Mouse (Mus musculus) liver, embryonic 14 days (tissue): ENCODE data around the gene Tbl1x. TPM values are rescaled to one million over a fixed set of nuclear protein-coding genes. Genes with fewer than 3 reads are reported as not detected.

Source experiments
- polyA plus RNA-seq: library from polyadenylated mRNA; depleted of rRNA; stranded (reverse); fragments of >200 nt; gene quantifications from 2 replicates; pipeline ENCODE4 v1.2.3, GENCODE M21; 2012; rRNA removed

The Tbl1x gene
- 7.8 and 8.4 TPM in 2 replicates for polyA plus RNA-seq

DNA sequence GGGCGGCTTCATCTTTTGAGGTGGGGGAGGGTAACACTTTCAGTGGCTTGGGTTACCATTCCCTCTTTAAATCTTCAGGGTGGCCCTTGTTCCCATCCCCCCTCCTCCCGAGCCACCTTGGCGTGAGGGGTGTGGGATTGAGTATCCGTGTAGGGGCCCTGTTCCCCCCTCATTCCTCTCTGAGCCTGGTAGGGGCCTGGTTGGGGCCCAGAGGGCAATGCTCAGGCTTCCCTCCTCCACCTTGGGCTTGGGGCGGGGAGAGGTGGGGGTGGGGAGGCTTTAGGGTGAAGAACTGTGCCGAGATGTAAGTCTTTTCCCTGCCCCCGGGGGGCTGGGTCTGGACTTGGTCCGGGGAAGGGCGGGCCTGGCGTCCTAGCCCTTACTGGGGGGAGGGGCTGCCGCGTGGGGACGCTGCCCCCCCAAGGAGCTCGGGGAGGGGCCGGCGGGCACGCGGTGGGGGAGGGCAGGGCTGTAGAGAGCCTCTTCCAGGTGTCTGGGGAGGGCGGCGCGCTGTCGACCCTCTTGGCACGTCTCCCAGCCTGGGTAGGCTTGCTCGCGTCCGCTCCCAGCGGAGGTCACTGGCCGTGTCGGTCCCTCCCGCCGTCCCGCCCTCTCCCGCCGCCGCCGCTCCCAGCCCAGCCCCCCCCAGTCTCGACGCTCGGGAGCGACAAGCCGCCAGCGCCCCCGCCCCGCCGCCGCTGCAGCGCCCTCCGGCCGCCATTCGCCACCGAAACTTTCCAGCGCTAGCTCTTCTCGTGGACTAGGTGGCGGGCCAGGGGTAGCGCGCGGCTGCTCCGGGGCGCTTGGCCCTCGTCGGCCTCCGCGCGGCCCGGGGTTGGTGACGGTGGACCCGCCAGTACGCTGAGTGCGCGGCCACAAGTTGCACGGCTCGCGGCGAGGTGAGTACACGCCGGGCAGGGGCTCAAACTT, at the start of gene Tbl1x:
Gene Tbl1x, plus strand, starts transcription at position 643 of the 930 bp plus-strand sequence.

